Mouse (Mus musculus): ENCODE results near the gene Prss12. TPM values are rescaled to one million over a fixed set of nuclear protein-coding genes. Genes with fewer than 3 reads are reported as not detected.

Prss12 gene
- polyA plus RNA-seq, 1 experiment from 2014 or later, result 3.6 TPM

- H3K9ac ChIP-seq (ENCODE audit: low read length), result no peak overlapping the region
- H3K4me2 ChIP-seq (ENCODE audit: low read depth, low read length), result no peak overlapping the region
- no peaks in the 10 kb centered on the region for H3K27me3 ChIP-seq (ENCODE audit: control insufficient read depth, insufficient read depth, low read length)
- no peak for ATAC-seq (replicated peaks; ENCODE audit: extremely low read depth, insufficient read depth, low FRiP score)
- no peak overlapping the region for H3K4me3 ChIP-seq (ENCODE audit: low read length)
- no peaks in the 10 kb centered on the region for H3K36me3 ChIP-seq (ENCODE audit: control insufficient read depth, insufficient read depth)
- no peaks in the 10 kb centered on the region for H3K9me3 ChIP-seq (replicated peaks; ENCODE audit: control insufficient read depth, low read length)
- H3K4me1 ChIP-seq (ENCODE audit: control insufficient read depth, insufficient read depth, low read length), result no peaks in the 10 kb centered on the region
- 70% methylated on average over 3 of the region's 3 CpGs for WGBS
- H3K27ac ChIP-seq (ENCODE audit: low read length), result no peak overlapping the region
Observed at GRCm38 (mm10) chr3:123550487-123550886, 103.8 kb downstream of the Prss12 start.

- whole genome bisulfite sequencing, result 54% methylated on average over 6 of the region's 6 CpGs
- Histone ChIP-seq H3K4me3 (ENCODE audit: low read length) (no peak overlapping the region), H3K27me3 (ENCODE audit: control insufficient read depth, insufficient read depth, low read length) (no peaks in the 10 kb centered on the region), H3K4me1 (ENCODE audit: control insufficient read depth, insufficient read depth, low read length) (no peaks in the 10 kb centered on the region), H3K4me2 (ENCODE audit: low read depth, low read length) (no peak overlapping the region), H3K36me3 (ENCODE audit: control insufficient read depth, insufficient read depth) (no peaks in the 10 kb centered on the region), H3K27ac (ENCODE audit: low read length) (no peak overlapping the region), H3K9me3 (replicated peaks; ENCODE audit: control insufficient read depth, low read length) (no peaks in the 10 kb centered on the region), H3K9ac (ENCODE audit: low read length) (no peak overlapping the region)
- ATAC-seq (replicated peaks; ENCODE audit: extremely low read depth, insufficient read depth, low FRiP score), result no peak
Observed at GRCm38 (mm10) chr3:123553872-123554271, 107.2 kb downstream of the Prss12 start.

GRCm38 (mm10) chr3:123555254-123555865 lies 108.6 kb downstream of the Prss12 start:
- Histone ChIP-seq H3K27ac (ENCODE audit: low read length) (no peak overlapping the region), H3K9ac (ENCODE audit: low read length) (no peak overlapping the region), H3K4me3 (ENCODE audit: low read length) (no peak overlapping the region), H3K4me2 (ENCODE audit: low read depth, low read length) (no peak overlapping the region), H3K4me1 (ENCODE audit: control insufficient read depth, insufficient read depth, low read length) (no peaks in the 10 kb centered on the region), H3K27me3 (ENCODE audit: control insufficient read depth, insufficient read depth, low read length) (no peaks in the 10 kb centered on the region), H3K9me3 (replicated peaks; ENCODE audit: control insufficient read depth, low read length) (no peaks in the 10 kb centered on the region), H3K36me3 (ENCODE audit: control insufficient read depth, insufficient read depth) (no peaks in the 10 kb centered on the region)
- ATAC-seq (replicated peaks; ENCODE audit: extremely low read depth, insufficient read depth, low FRiP score), result no peak
- 87% methylated on average over 7 of the region's 7 CpGs for WGBS

Other genes with a start within 250 kb of the Prss12 start
- gene Synpo2, start 210.8 kb upstream of the Prss12 start, polyA plus RNA-seq (2015; fragmentation: Nextera tagmentation; extraction: Ambion mirVana), result 11.4 and 11.5 TPM in 2 replicates
- 61.6 and 66.3 TPM in 2 replicates for gene Sec24d, start 179.5 kb upstream of the Prss12 start, polyA plus RNA-seq (2015; fragmentation: Nextera tagmentation; extraction: Ambion mirVana)
- 19.8 and 23.5 TPM in 2 replicates for gene Mettl14, start 60.8 kb upstream of the Prss12 start, polyA plus RNA-seq (2015; fragmentation: Nextera tagmentation; extraction: Ambion mirVana)
- 0.34 and 0.47 TPM in 2 replicates for gene Ndst3, start 243.9 kb downstream of the Prss12 start, polyA plus RNA-seq (2015; fragmentation: Nextera tagmentation; extraction: Ambion mirVana)